In the genomic region with DNA sequence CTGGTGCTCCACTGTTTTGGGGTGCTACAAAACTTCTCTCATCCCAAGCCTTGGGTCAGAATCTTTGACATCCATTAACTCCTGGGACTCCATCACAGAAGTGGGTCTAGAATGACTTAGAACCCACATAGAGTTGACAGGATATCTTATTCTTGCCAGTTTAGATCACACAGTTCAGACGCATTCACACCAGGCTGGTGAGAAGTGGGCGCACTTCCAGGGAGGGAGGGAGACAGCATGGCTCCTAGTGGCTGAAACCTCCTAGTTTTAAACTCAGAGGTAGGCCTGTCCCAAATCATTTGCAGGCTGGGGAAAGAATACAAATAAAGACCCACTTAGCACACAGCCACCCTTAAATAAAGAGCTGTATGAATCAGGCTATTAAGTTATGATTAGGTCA, we compare ENCODE assay signal across 11 mouse cellular contexts. TPM values are rescaled to one million over a fixed set of nuclear protein-coding genes. Genes with fewer than 3 reads are reported as not detected.
DNase-seq lines count a peak whose midpoint lies in the region; ATAC-seq and TF ChIP-seq lines count a peak whose summit lies in the region.
"Had no signal": no experiment of that assay in that cellular context is flagged by ENCODE, and none has a peak within 500 bp of the region (broad histone marks: within the 10 kb centered on the region; RNA-seq: fewer than 3 reads in every experiment).

No protein-coding gene starts in this region.

- no peak for DNase-seq in hindbrain, embryonic 10.5 days (ENCODE audit: low spot score)
- no peak for DNase-seq in midbrain, embryonic 10.5 days (ENCODE audit: low spot score)
- peak; percentile 31 for DNase-seq in heart, postnatal 4 days
- DNase-seq in midbrain, postnatal 0 days (ENCODE audit: low spot score) = peak; percentile 28
- DNase-seq in embryo, embryonic 9.5 days (ENCODE audit: extremely low spot score) = no peak
- DNase-seq: adrenal gland, adult 2 months; cerebellum, postnatal 36 days had no signal

- no peaks in the 10 kb centered on the region for H3K9me3 ChIP-seq in hindbrain, embryonic 15.5 days
- no peaks in the 10 kb centered on the region for H3K9me3 ChIP-seq in hindbrain, embryonic 10.5 days
- no peaks in the 10 kb centered on the region for H3K9me3 ChIP-seq in midbrain, embryonic 13.5 days
- H3K9me3 ChIP-seq in midbrain, embryonic 10.5 days (replicated peaks) = no peaks in the 10 kb centered on the region
- no peaks in the 10 kb centered on the region for H3K9me3 ChIP-seq in midbrain, postnatal 0 days (ENCODE audit: low read length)

- no peak overlapping the region for H3K4me2 ChIP-seq in hindbrain, embryonic 15.5 days
- no peak overlapping the region for H3K4me2 ChIP-seq in midbrain, embryonic 13.5 days (replicated peaks)
- H3K4me2 ChIP-seq in midbrain, postnatal 0 days (ENCODE audit: low read depth, low read length, poor library complexity, severe bottlenecking) = no peak overlapping the region

- no peak for ATAC-seq in hindbrain, embryonic 15.5 days (ENCODE audit: low FRiP score, low read depth)
- no peak for ATAC-seq in midbrain, embryonic 13.5 days
- no peak for ATAC-seq in midbrain, postnatal 0 days (ENCODE audit: low FRiP score)
- ATAC-seq: forebrain, embryonic 16.5 days; inflammation-experienced regulatory T-cells, adult 6 months had no signal

- no peak overlapping the region for H3K9ac ChIP-seq in hindbrain, embryonic 15.5 days
- H3K9ac ChIP-seq in midbrain, embryonic 13.5 days (replicated peaks) = no peak overlapping the region
- H3K9ac ChIP-seq in midbrain, postnatal 0 days (replicated peaks; ENCODE audit: low read length, poor library complexity, severe bottlenecking) = no peak overlapping the region

- TF ChIP-seq CTCF in midbrain, postnatal 0 days (IDR thresholded peaks at IDR 0.05) = no peak

- H3K4me3 ChIP-seq in hindbrain, embryonic 15.5 days = no peak overlapping the region
- no peak overlapping the region for H3K4me3 ChIP-seq in hindbrain, embryonic 10.5 days
- H3K4me3 ChIP-seq in midbrain, embryonic 13.5 days (replicated peaks) = no peak overlapping the region
- no peak overlapping the region for H3K4me3 ChIP-seq in midbrain, embryonic 10.5 days
- no peak overlapping the region for H3K4me3 ChIP-seq in midbrain, postnatal 0 days (ENCODE audit: low read depth, low read length)

- H3K4me1 ChIP-seq in hindbrain, embryonic 15.5 days (replicated peaks) = peaks cover 12% of the 10 kb centered on the region
- peaks cover 5% of the 10 kb centered on the region; the same call in 1 of the 2 replicates for H3K4me1 ChIP-seq in hindbrain, embryonic 10.5 days (replicated peaks)
- peaks cover 12% of the 10 kb centered on the region for H3K4me1 ChIP-seq in midbrain, embryonic 13.5 days (replicated peaks)
- peaks cover 8% of the 10 kb centered on the region; the same call in 1 of the 2 replicates for H3K4me1 ChIP-seq in midbrain, embryonic 10.5 days
- H3K4me1 ChIP-seq in midbrain, postnatal 0 days (ENCODE audit: insufficient read depth, low read length) = no peaks in the 10 kb centered on the region

- peaks cover 19% of the 10 kb centered on the region for H3K36me3 ChIP-seq in hindbrain, embryonic 15.5 days
- peaks cover 13% of the 10 kb centered on the region; the same call in 1 of the 2 replicates for H3K36me3 ChIP-seq in hindbrain, embryonic 10.5 days
- peaks cover 42% of the 10 kb centered on the region for H3K36me3 ChIP-seq in midbrain, embryonic 13.5 days
- peaks cover 13% of the 10 kb centered on the region; the same call in 1 of the 2 replicates for H3K36me3 ChIP-seq in midbrain, embryonic 10.5 days
- H3K36me3 ChIP-seq in midbrain, postnatal 0 days (ENCODE audit: insufficient read depth, low read length) = peaks cover 27% of the 10 kb centered on the region

- H3K27ac ChIP-seq in hindbrain, embryonic 15.5 days (replicated peaks) = peak overlapping the region; percentile 13; the same call in 1 of the 2 replicates
- no peak overlapping the region for H3K27ac ChIP-seq in hindbrain, embryonic 10.5 days
- peak overlapping the region; percentile 40; the same call in 1 of the 2 replicates for H3K27ac ChIP-seq in midbrain, embryonic 13.5 days
- no peak overlapping the region for H3K27ac ChIP-seq in midbrain, embryonic 10.5 days (replicated peaks)
- peak overlapping the region; percentile 38; the same call in 1 of the 2 replicates for H3K27ac ChIP-seq in midbrain, postnatal 0 days (ENCODE audit: low read depth, low read length)

- WGBS in hindbrain, embryonic 15.5 days = 69% methylated on average over 2 of the region's 2 CpGs
- WGBS in hindbrain, embryonic 10.5 days = 73% methylated on average over 2 of the region's 2 CpGs
- WGBS in midbrain, embryonic 13.5 days = 79% methylated on average over 2 of the region's 2 CpGs
- WGBS in midbrain, embryonic 10.5 days = 80% methylated on average over 2 of the region's 2 CpGs
- 69% methylated on average over 2 of the region's 2 CpGs for WGBS in midbrain, postnatal 0 days

- H3K27me3 ChIP-seq in hindbrain, embryonic 15.5 days = no peaks in the 10 kb centered on the region
- H3K27me3 ChIP-seq in hindbrain, embryonic 10.5 days (ENCODE audit: insufficient read depth, poor library complexity, severe bottlenecking) = 0 out of 2 replicates have a peak, but pooled peaks cover 3% of the 10 kb centered on the region
- no peaks in the 10 kb centered on the region for H3K27me3 ChIP-seq in midbrain, embryonic 13.5 days
- H3K27me3 ChIP-seq in midbrain, embryonic 10.5 days (ENCODE audit: low read depth, poor library complexity, severe bottlenecking) = no peaks in the 10 kb centered on the region
- H3K27me3 ChIP-seq in midbrain, postnatal 0 days (ENCODE audit: insufficient read depth, low read length) = no peaks in the 10 kb centered on the region

RNA-seq across cellular contexts. Expression of a gene that starts 22.6 kb away (rescaled TPM):
- polyA plus RNA-seq in hindbrain, embryonic 15.5 days (2015; fragmentation: Nextera tagmentation; extraction: Ambion mirVana) = 34.2 and 35.9 TPM in 2 replicates
- 34.6 and 36.9 TPM in 2 replicates for polyA plus RNA-seq in hindbrain, embryonic 10.5 days (2016; fragmentation: Nextera tagmentation; extraction: Ambion mirVana)
- polyA plus RNA-seq in midbrain, embryonic 13.5 days (2015; fragmentation: Nextera tagmentation; extraction: Ambion mirVana) = 48.2 and 48.4 TPM in 2 replicates
- polyA plus RNA-seq in midbrain, embryonic 10.5 days (2016; fragmentation: Nextera tagmentation; extraction: Ambion mirVana) = 34.5 and 39.5 TPM in 2 replicates
- total RNA-seq in heart, postnatal 4 days (2021) = 10 to 100 TPM; 14.4 to 14.6 TPM
- 30.4 and 33.6 TPM in 2 replicates for total RNA-seq in midbrain, postnatal 0 days (2014; rRNA removed)
- polyA plus RNA-seq in midbrain, postnatal 0 days (2015; fragmentation: Nextera tagmentation; extraction: Ambion mirVana) = 33.0 and 36.7 TPM in 2 replicates

RNA-seq across cellular contexts. Expression of a gene that starts 25.4 kb away (rescaled TPM):
- 35.0 and 38.1 TPM in 2 replicates for polyA plus RNA-seq in hindbrain, embryonic 15.5 days (2015; fragmentation: Nextera tagmentation; extraction: Ambion mirVana)
- 4.5 and 9.8 TPM in 2 replicates for polyA plus RNA-seq in hindbrain, embryonic 10.5 days (2016; fragmentation: Nextera tagmentation; extraction: Ambion mirVana)
- polyA plus RNA-seq in midbrain, embryonic 13.5 days (2015; fragmentation: Nextera tagmentation; extraction: Ambion mirVana) = 45.5 and 47.8 TPM in 2 replicates
- 4.7 and 10.0 TPM in 2 replicates for polyA plus RNA-seq in midbrain, embryonic 10.5 days (2016; fragmentation: Nextera tagmentation; extraction: Ambion mirVana)
- total RNA-seq in heart, postnatal 4 days (2021) = 10 to 100 TPM; 26.3 to 29.3 TPM
- total RNA-seq in midbrain, postnatal 0 days (2014; rRNA removed) = 78.4 and 111 TPM in 2 replicates
- polyA plus RNA-seq in midbrain, postnatal 0 days (2015; fragmentation: Nextera tagmentation; extraction: Ambion mirVana) = 26.7 and 30.6 TPM in 2 replicates

RNA-seq across cellular contexts. Expression of a gene that starts 40.8 kb away (rescaled TPM):
- polyA plus RNA-seq in hindbrain, embryonic 15.5 days (2015; fragmentation: Nextera tagmentation; extraction: Ambion mirVana) = 125 and 130 TPM in 2 replicates
- polyA plus RNA-seq in hindbrain, embryonic 10.5 days (2016; fragmentation: Nextera tagmentation; extraction: Ambion mirVana) = 231 and 240 TPM in 2 replicates
- polyA plus RNA-seq in midbrain, embryonic 13.5 days (2015; fragmentation: Nextera tagmentation; extraction: Ambion mirVana) = 162 and 166 TPM in 2 replicates
- 231 and 250 TPM in 2 replicates for polyA plus RNA-seq in midbrain, embryonic 10.5 days (2016; fragmentation: Nextera tagmentation; extraction: Ambion mirVana)
- 100 to 1,000 TPM; 147 to 155 TPM for total RNA-seq in heart, postnatal 4 days (2021)
- 89.3 and 148 TPM in 2 replicates for total RNA-seq in midbrain, postnatal 0 days (2014; rRNA removed)
- 133 and 134 TPM in 2 replicates for polyA plus RNA-seq in midbrain, postnatal 0 days (2015; fragmentation: Nextera tagmentation; extraction: Ambion mirVana)

Comparison
In these comparisons a context has a peak if more than half of its experiments do, and no peak if none do; other contexts are left out.
1. H3K27ac ChIP-seq: peak in hindbrain, embryonic 15.5 days (single experiment), midbrain, embryonic 13.5 days (single experiment) and midbrain, postnatal 0 days (single experiment); none in hindbrain, embryonic 10.5 days (single experiment) and midbrain, embryonic 10.5 days (single experiment).
2. DNase-seq: peak in heart, postnatal 4 days (single experiment) and midbrain, postnatal 0 days (single experiment); none in hindbrain, embryonic 10.5 days (single experiment), midbrain, embryonic 10.5 days (single experiment) and embryo, embryonic 9.5 days (single experiment).